Mouse (Mus musculus): ENCODE results near the gene Rap1gap. TPM values are rescaled to one million over a fixed set of nuclear protein-coding genes. Genes with fewer than 3 reads are reported as not detected.

Rap1gap gene
- polyA plus RNA-seq, 1 experiment from 2014 or later = 4.4 TPM

DNA sequence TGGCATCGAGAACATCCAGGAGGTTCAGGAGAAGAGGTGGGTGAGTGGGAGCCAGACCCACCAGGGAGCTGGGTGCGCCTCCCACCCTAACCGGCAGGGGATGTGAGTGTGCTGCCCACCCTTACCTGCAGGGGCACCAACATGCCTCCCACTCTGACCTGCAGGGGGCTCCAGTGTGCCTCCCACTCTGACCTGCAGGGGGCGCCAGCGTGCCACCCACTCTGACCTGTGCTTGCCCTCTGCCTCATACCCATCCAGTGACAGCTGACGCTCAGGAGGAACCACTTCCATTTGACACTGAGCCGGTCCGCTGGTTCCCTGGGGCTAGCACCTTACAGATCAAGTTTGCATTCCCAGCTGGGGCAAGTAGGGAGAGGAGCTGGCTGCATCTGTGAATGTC lies 60.2 kb downstream of the Rap1gap start:
- no peak for ATAC-seq (replicated peaks; ENCODE audit: low FRiP score)
- no peak overlapping the region for H3K4me2 ChIP-seq (ENCODE audit: low read depth, low read length, severe bottlenecking)
- H3K27me3 ChIP-seq (ENCODE audit: control insufficient read depth, insufficient read depth, low read length) = peaks cover 7% of the 10 kb centered on the region
- peak; percentile 84 for DNase-seq (ENCODE audit: low spot score)
- no peak overlapping the region for H3K9ac ChIP-seq (ENCODE audit: low read length)
- no peak overlapping the region for H3K4me3 ChIP-seq (ENCODE audit: low read depth, low read length)
- H3K4me1 ChIP-seq (replicated peaks; ENCODE audit: control insufficient read depth, insufficient read depth, low read length) = peaks cover 16% of the 10 kb centered on the region
- H3K9me3 ChIP-seq (ENCODE audit: control insufficient read depth, low read length) = no peaks in the 10 kb centered on the region
- 53% methylated on average over 8 of the region's 8 CpGs for WGBS
- H3K27ac ChIP-seq (ENCODE audit: low read depth, low read length) = no peak overlapping the region
- no peaks in the 10 kb centered on the region for H3K36me3 ChIP-seq (ENCODE audit: control insufficient read depth, insufficient read depth, low read length)

DNA sequence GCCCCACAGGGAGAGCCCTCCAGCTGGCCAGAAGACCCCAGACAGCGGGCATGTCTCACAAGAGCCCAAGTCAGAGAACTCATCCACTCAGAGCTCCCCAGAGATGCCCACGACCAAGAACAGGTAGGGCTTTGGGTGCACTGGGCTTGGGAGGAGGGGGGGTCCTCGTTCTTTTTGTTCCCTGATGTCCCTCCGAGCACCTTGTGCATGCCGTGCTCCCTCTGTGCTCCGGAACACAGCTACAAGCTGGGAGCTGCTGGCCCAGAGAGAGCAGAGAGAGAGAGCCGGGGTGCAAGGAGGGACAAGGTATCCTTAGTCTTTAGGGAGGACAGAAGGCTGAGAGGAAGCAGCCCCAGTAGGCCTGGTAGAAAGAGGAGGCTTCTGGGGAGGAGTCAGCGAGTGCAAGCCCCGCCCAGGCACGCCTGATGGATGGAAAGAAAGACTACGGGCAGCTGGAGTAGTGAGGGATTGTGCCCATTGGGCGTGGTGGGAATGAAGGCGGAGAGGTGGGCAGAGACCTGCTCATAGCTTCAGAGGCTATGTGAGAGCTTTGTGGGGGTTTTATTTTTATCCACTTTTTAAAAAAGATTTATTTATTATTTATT lies 61.1 kb downstream of the Rap1gap start:
- H3K4me3 ChIP-seq (ENCODE audit: low read depth, low read length) = no peak overlapping the region
- peaks cover 16% of the 10 kb centered on the region for H3K4me1 ChIP-seq (replicated peaks; ENCODE audit: control insufficient read depth, insufficient read depth, low read length)
- 74% methylated on average over 13 of the region's 13 CpGs for WGBS
- H3K9ac ChIP-seq (ENCODE audit: low read length) = no peak overlapping the region
- DNase-seq (ENCODE audit: low spot score) = no peak
- H3K27me3 ChIP-seq (ENCODE audit: control insufficient read depth, insufficient read depth, low read length) = peaks cover 9% of the 10 kb centered on the region
- no peaks in the 10 kb centered on the region for H3K36me3 ChIP-seq (ENCODE audit: control insufficient read depth, insufficient read depth, low read length)
- ATAC-seq (replicated peaks; ENCODE audit: low FRiP score) = no peak
- H3K4me2 ChIP-seq (ENCODE audit: low read depth, low read length, severe bottlenecking) = no peak overlapping the region
- H3K27ac ChIP-seq (ENCODE audit: low read depth, low read length) = no peak overlapping the region
- no peaks in the 10 kb centered on the region for H3K9me3 ChIP-seq (ENCODE audit: control insufficient read depth, low read length)

DNA sequence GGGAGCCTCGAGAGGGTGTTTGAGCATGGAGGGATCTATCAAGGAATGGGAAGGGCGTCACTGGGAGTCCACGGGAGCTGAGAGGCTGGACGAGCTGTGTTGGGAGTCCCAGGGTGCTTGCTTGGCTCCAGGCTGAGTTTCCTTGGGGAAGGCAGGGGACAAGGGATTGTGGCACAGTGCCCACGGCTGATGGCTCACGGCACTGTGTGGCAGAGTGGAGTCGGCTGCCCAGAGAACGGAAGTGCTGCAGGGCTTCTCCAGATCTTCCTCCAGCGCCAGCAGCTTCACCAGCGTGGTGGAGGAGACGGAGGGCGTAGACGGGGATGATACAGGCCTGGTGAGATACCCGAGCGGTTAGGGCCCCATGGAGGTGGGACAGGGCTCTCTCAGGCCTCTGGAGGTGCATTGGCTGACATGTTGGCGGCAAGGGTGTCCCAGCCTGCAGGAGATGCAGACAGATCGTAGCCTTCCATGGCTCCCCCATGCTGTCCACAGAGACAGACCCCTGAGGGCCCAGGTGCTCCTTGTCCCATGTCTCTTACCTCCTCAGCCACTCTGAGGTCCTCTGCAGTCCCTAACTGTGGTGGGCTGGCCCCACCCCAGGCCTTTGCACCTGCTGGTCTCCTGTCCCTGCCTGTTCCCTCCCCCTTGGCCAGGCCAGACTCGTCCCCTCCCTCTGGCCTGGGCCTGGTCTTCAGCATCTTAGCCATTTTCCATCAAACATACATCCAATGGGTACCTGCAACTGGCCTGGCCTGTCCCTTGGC lies 62.4 kb downstream of the Rap1gap start:
- Histone ChIP-seq H3K4me2 (ENCODE audit: low read depth, low read length, severe bottlenecking) (peak overlapping the region; percentile 13; the same call in 1 of the 2 replicates), H3K27ac (ENCODE audit: low read depth, low read length) (0 out of 2 replicates have a peak overlapping the region, but pooled peaks have one; percentile 3), H3K9me3 (ENCODE audit: control insufficient read depth, low read length) (no peaks in the 10 kb centered on the region), H3K4me3 (ENCODE audit: low read depth, low read length) (no peak overlapping the region), H3K27me3 (ENCODE audit: control insufficient read depth, insufficient read depth, low read length) (peaks cover 9% of the 10 kb centered on the region), H3K36me3 (ENCODE audit: control insufficient read depth, insufficient read depth, low read length) (no peaks in the 10 kb centered on the region), H3K9ac (ENCODE audit: low read length) (no peak overlapping the region), H3K4me1 (replicated peaks; ENCODE audit: control insufficient read depth, insufficient read depth, low read length) (peaks cover 16% of the 10 kb centered on the region)
- no peak for ATAC-seq (replicated peaks; ENCODE audit: low FRiP score)
- no peak for DNase-seq (ENCODE audit: low spot score)
- WGBS = 83% methylated on average over 18 of the region's 18 CpGs

DNA sequence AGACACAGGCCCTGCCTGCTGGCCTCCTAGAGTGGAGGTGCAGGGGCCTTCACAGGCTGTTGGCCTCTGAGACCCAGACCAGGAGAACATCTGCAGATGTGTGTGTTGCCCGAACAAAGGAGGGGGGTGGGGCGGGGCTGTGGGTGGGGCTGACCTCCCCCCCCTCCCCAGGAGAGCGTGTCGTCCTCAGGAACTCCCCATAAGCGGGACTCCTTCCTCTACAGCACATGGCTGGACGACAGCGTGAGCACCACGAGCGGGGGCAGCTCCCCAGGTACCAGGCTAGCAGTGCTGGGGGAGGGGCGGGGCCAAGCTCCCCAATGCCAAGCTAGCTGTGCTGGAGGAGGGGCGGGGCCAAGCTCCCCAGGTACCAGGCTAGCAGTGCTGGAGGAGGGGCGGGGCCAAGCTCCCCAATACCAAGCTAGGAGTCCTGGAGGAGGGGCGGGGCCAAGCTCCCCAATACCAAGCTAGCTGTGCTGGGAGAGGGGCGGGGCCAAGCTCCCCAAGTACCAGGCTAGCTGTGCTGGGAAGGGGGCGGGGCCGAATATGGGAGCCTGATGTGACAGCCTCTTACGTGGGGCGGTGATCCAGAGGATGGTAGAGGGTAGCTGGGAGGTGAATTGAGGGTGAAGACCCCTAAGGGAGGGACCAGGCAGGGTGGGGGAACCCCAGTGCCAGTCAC lies 63.1 kb downstream of the Rap1gap start:
- WGBS = under 1% methylated on average over 16 of the region's 18 CpGs
- no peaks in the 10 kb centered on the region for H3K36me3 ChIP-seq (ENCODE audit: control insufficient read depth, insufficient read depth, low read length)
- peak; percentile 84 for DNase-seq (ENCODE audit: low spot score)
- 0 out of 2 replicates have a peak overlapping the region, but pooled peaks have one; percentile 3 for H3K27ac ChIP-seq (ENCODE audit: low read depth, low read length)
- H3K9ac ChIP-seq (ENCODE audit: low read length) = no peak overlapping the region
- H3K4me2 ChIP-seq (ENCODE audit: low read depth, low read length, severe bottlenecking) = peak overlapping the region; percentile 13
- H3K9me3 ChIP-seq (ENCODE audit: control insufficient read depth, low read length) = no peaks in the 10 kb centered on the region
- peaks cover 9% of the 10 kb centered on the region for H3K27me3 ChIP-seq (ENCODE audit: control insufficient read depth, insufficient read depth, low read length)
- peaks cover 16% of the 10 kb centered on the region for H3K4me1 ChIP-seq (replicated peaks; ENCODE audit: control insufficient read depth, insufficient read depth, low read length)
- H3K4me3 ChIP-seq (ENCODE audit: low read depth, low read length) = no peak overlapping the region
- ATAC-seq (replicated peaks; ENCODE audit: low FRiP score) = peak; percentile 52

DNA sequence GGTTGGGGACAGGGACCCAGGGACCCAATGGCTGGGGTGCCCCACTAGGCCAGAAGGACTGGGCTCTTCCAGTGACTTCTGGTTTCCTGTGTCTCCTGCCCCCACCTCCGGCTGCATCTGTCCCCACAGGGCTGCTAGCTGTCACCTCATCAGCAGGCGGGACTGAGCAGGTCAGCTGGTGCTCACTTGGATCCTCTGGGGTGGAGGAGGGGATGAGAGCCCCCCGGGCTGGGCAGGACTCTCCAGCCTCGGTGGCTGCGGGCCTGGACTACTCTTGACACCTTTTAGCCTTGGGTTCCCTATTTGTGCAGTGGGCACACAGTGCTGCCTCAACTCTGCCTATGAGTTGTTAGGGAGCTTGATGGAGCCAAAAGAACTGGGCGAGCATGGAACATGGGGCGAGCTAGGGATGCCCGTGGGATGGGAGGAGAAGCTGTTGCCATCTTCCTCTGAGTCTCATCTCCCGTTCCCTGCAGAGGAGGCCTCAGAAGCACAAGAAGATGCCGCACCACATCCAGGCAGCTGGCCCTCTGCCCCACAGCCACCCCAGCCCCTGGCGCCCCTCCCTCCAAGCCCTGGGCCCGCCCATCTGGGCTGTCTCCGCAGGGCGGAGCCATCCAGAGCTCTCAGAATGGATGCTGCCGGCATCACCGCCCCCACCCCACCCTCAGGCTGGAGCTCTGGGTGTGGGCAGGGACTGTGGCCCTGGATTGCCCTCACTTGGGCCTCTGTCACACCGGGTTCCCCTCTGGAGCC lies 64.1 kb downstream of the Rap1gap start:
- Histone ChIP-seq H3K36me3 (ENCODE audit: control insufficient read depth, insufficient read depth, low read length) (no peaks in the 10 kb centered on the region), H3K9ac (ENCODE audit: low read length) (peak overlapping the region; percentile 55), H3K9me3 (ENCODE audit: control insufficient read depth, low read length) (no peaks in the 10 kb centered on the region), H3K27ac (ENCODE audit: low read depth, low read length) (no peak overlapping the region), H3K4me3 (ENCODE audit: low read depth, low read length) (peak overlapping the region; percentile 43), H3K4me2 (ENCODE audit: low read depth, low read length, severe bottlenecking) (peak overlapping the region; percentile 90), H3K4me1 (replicated peaks; ENCODE audit: control insufficient read depth, insufficient read depth, low read length) (peaks cover 16% of the 10 kb centered on the region), H3K27me3 (ENCODE audit: control insufficient read depth, insufficient read depth, low read length) (peaks cover 9% of the 10 kb centered on the region)
- 5% methylated on average over 17 of the region's 17 CpGs for WGBS
- DNase-seq (ENCODE audit: low spot score) (peak; percentile 85), ATAC-seq (replicated peaks; ENCODE audit: low FRiP score) (peak; percentile 80)

DNA sequence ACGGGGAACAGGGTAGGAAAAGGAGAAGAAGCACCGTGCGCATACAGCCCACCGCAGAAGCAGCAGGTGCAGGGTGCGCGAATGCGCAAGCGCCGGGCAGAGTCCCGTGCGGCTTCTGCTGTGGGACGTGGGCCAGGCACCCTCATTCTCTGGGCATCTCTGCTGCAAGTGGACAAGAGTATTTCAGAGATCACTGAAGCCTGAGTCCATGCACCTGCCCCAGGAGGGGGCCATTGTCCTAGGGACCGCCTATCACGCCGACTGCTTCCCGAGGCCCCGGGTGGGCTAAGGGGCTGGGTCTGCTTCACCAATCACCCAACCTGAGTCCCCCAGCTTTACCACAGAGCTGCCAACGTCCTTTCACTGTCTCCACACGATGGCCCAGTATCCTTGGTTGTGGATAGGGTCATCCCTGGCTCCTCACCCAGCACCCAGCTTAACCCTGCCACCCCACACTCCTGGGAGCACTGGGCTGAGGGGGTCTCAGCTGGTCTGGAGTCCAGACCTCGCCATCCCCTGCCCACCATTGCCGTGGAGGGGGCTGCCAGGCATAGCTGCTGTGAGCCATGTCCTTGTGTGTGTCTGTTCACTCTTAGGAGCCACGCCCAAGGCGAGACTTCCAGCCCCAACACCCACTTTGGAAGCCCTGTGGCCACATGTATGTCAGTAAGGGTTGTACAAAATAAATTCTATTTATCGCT lies 64.8 kb downstream of the Rap1gap start:
- Histone ChIP-seq H3K27me3 (ENCODE audit: control insufficient read depth, insufficient read depth, low read length) (peaks cover 6% of the 10 kb centered on the region), H3K27ac (ENCODE audit: low read depth, low read length) (no peak overlapping the region)

DNA sequence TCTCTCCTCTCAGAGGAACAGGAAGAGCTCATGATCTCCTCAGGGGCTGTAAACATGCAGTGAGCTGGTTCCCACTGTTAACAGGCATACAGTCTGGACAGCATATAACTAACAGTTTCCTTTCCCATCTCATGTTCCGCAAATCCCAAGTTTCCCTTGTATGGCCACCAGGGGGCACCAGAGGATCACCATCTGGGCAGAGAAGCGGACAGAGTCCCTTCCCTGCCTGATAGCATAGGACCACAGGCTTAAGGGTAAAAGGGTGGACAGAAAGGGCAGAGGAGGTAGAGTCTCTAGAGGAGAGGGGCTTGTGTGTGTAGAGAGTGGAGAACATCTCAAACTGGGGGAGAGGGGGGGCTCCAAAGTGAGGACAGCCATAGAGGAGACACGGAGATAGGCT lies 65.6 kb downstream of the Rap1gap start:
- Histone ChIP-seq H3K27me3 (ENCODE audit: control insufficient read depth, insufficient read depth, low read length) (peaks cover 6% of the 10 kb centered on the region), H3K9ac (ENCODE audit: low read length) (no peak overlapping the region), H3K4me3 (ENCODE audit: low read depth, low read length) (no peak overlapping the region), H3K4me1 (replicated peaks; ENCODE audit: control insufficient read depth, insufficient read depth, low read length) (peaks cover 14% of the 10 kb centered on the region), H3K27ac (ENCODE audit: low read depth, low read length) (no peak overlapping the region), H3K36me3 (ENCODE audit: control insufficient read depth, insufficient read depth, low read length) (no peaks in the 10 kb centered on the region), H3K4me2 (ENCODE audit: low read depth, low read length, severe bottlenecking) (no peak overlapping the region), H3K9me3 (ENCODE audit: control insufficient read depth, low read length) (no peaks in the 10 kb centered on the region)
- DNase-seq (ENCODE audit: low spot score) = peak; percentile 95
- no peak; the same call in 1 of the 2 replicates for ATAC-seq (replicated peaks; ENCODE audit: low FRiP score)
- 24% methylated on average over 3 of the region's 3 CpGs for WGBS

More for the DNA sequence above, 64.8 kb downstream of the Rap1gap start:
- 17% methylated on average over 24 of the region's 24 CpGs for WGBS
- Histone ChIP-seq H3K4me2 (ENCODE audit: low read depth, low read length, severe bottlenecking) (peak overlapping the region; percentile 90), H3K9ac (ENCODE audit: low read length) (peak overlapping the region; percentile 55), H3K4me3 (ENCODE audit: low read depth, low read length) (peak overlapping the region; percentile 43), H3K36me3 (ENCODE audit: control insufficient read depth, insufficient read depth, low read length) (no peaks in the 10 kb centered on the region), H3K4me1 (replicated peaks; ENCODE audit: control insufficient read depth, insufficient read depth, low read length) (peaks cover 14% of the 10 kb centered on the region), H3K9me3 (ENCODE audit: control insufficient read depth, low read length) (no peaks in the 10 kb centered on the region)
- DNase-seq (ENCODE audit: low spot score) (peak; percentile 64), ATAC-seq (replicated peaks; ENCODE audit: low FRiP score) (peak; percentile 49)

DNA sequence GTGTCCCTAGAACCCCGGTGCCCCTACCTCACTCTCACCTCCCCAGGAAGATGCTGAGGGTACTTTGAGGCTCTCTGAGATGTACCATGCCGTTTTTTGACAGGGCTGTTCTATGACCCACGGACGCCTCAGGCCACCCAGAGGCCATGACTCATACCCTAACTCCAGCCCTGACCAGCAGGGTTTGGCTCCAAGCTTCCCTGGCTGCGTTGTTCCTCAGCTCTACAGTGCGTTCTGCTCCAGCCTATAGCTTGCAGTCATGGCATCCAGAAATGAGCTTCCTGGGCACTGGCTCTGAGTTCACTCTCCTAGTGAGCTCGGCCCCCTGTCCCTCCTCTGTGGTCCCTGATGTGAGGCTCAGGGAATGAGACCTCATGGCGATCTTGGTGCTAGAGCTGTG lies 66.2 kb downstream of the Rap1gap start:
- no peak for ATAC-seq (replicated peaks; ENCODE audit: low FRiP score)
- Histone ChIP-seq H3K4me2 (ENCODE audit: low read depth, low read length, severe bottlenecking) (no peak overlapping the region), H3K4me1 (replicated peaks; ENCODE audit: control insufficient read depth, insufficient read depth, low read length) (peaks cover 14% of the 10 kb centered on the region), H3K36me3 (ENCODE audit: control insufficient read depth, insufficient read depth, low read length) (no peaks in the 10 kb centered on the region), H3K9me3 (ENCODE audit: control insufficient read depth, low read length) (no peaks in the 10 kb centered on the region), H3K9ac (ENCODE audit: low read length) (no peak overlapping the region), H3K4me3 (ENCODE audit: low read depth, low read length) (no peak overlapping the region), H3K27ac (ENCODE audit: low read depth, low read length) (no peak overlapping the region), H3K27me3 (ENCODE audit: control insufficient read depth, insufficient read depth, low read length) (peaks cover 6% of the 10 kb centered on the region)
- no peak for DNase-seq (ENCODE audit: low spot score)
- 87% methylated on average over 8 of the region's 8 CpGs for WGBS
